Mouse (Mus musculus) C2C12 (cell line): ENCODE measurements at regions not wholly inside any gene's neighbourhood (a gene's known extent, or its start where the extent isn't known, plus 50 kb on each side); places are given as distances from the start of the nearest gene placed in this dataset.

Source experiments
- H3K27me3 ChIP-seq: one replicate; pipeline ENCODE4 v1.6.1; 2011; ENCODE audit not compliant: control insufficient read depth, insufficient read depth, insufficient read length
- H3K36me3 ChIP-seq: one replicate; pipeline ENCODE4 v1.6.1; 2011; ENCODE audit not compliant: control insufficient read depth, insufficient read depth
- H3K4me3 ChIP-seq: one replicate; pipeline ENCODE4 v1.5.1; 2011; ENCODE audit warnings: mild to moderate bottlenecking, control low read depth; ENCODE audit not compliant: poor library complexity, insufficient read depth, severe bottlenecking
- H3K79me2 ChIP-seq: one replicate; pipeline ENCODE4 v1.6.1; 2011; ENCODE audit not compliant: control insufficient read depth, insufficient read depth
- H3K79me3 ChIP-seq: one replicate; pipeline ENCODE4 v1.6.1; 2011; ENCODE audit warnings: low read depth, control low read depth
- H3ac ChIP-seq: one replicate; pipeline ENCODE3; 2011; ENCODE audit warnings: low read depth; ENCODE audit not compliant: control insufficient read depth, insufficient read length
- CEBPB ChIP-seq: IDR thresholded peaks from one replicate; pipeline ENCODE4 v1.6.1; 2011; ENCODE audit warnings: low read depth, mild to moderate bottlenecking, control low read depth, moderate library complexity
- CTCF ChIP-seq: IDR thresholded peaks from one replicate; pipeline ENCODE4 v1.5.1; 2011; ENCODE audit not compliant: control insufficient read depth, insufficient read depth, insufficient read length
- FOSL1 ChIP-seq: IDR thresholded peaks from one replicate; pipeline ENCODE4 v1.8.0; 2011; ENCODE audit warnings: mild to moderate bottlenecking, low read length; ENCODE audit not compliant: poor library complexity, insufficient read depth, severe bottlenecking
- MAX ChIP-seq: IDR thresholded peaks from one replicate; pipeline ENCODE4 v1.6.1; 2011; ENCODE audit warnings: mild to moderate bottlenecking, control low read depth
- MYOD1 ChIP-seq: IDR thresholded peaks from one replicate; pipeline ENCODE4 v1.6.1; 2011; ENCODE audit warnings: low read depth; ENCODE audit not compliant: control insufficient read depth, insufficient read length
- MYOG ChIP-seq: IDR thresholded peaks from one replicate; pipeline ENCODE4 v1.6.1; 2011; ENCODE audit not compliant: control insufficient read depth, insufficient read length; ENCODE audit errors: extremely low read depth
- USF1 ChIP-seq: IDR thresholded peaks from one replicate; pipeline ENCODE4 v1.6.1; 2011; ENCODE audit warnings: low read depth, mild to moderate bottlenecking, control low read depth, moderate library complexity

GRCm38 (mm10) chr4:44424831-44425704, 124.4 kb downstream of the Melk start:
- H3K79me2 ChIP-seq: no peaks in the 10 kb centered on the region
- TF ChIP-seq MAX (no peak), CEBPB (no peak), MYOG (no peak), MYOD1 (no peak), FOSL1 (no peak), USF1 (no peak), CTCF (no peak)
- H3ac ChIP-seq: no peak overlapping the region
- H3K27me3 ChIP-seq: peaks cover 57% of the 10 kb centered on the region
- H3K79me3 ChIP-seq: no peaks in the 10 kb centered on the region
- no peaks in the 10 kb centered on the region for H3K36me3 ChIP-seq
- no peak overlapping the region for H3K4me3 ChIP-seq

- peaks cover 12% of the 10 kb centered on the region for H3K27me3 ChIP-seq
- H3K4me3 ChIP-seq: no peak overlapping the region
- H3K79me3 ChIP-seq: no peaks in the 10 kb centered on the region
- H3K79me2 ChIP-seq: no peaks in the 10 kb centered on the region
- no peak overlapping the region for H3ac ChIP-seq
- no peak for TF ChIP-seq CEBPB
- TF ChIP-seq MYOG: no peak
- TF ChIP-seq MAX: no peak
- TF ChIP-seq MYOD1: no peak
- no peak for TF ChIP-seq FOSL1
- no peak for TF ChIP-seq USF1
- no peak for TF ChIP-seq CTCF
- H3K36me3 ChIP-seq: no peaks in the 10 kb centered on the region
These were observed 133.9 kb downstream of the Melk start for GRCm38 (mm10) chr4:44434593-44434992.

- no peak for TF ChIP-seq CTCF
- TF ChIP-seq USF1: no peak
- TF ChIP-seq MAX: no peak
- Histone ChIP-seq H3K79me2 (no peaks in the 10 kb centered on the region), H3ac (no peak overlapping the region)
These were observed 144.8 kb downstream of the Melk start for GRCm38 (mm10) chr4:44445511-44445910.

GRCm38 (mm10) chr4:44450881-44451532, 150.3 kb downstream of the Melk start:
- Histone ChIP-seq H3ac (no peak overlapping the region), H3K79me3 (no peaks in the 10 kb centered on the region), H3K4me3 (no peak overlapping the region), H3K27me3 (peaks cover 27% of the 10 kb centered on the region), H3K36me3 (no peaks in the 10 kb centered on the region), H3K79me2 (no peaks in the 10 kb centered on the region)
- TF ChIP-seq MYOD1 (no peak), USF1 (no peak), CTCF (no peak), CEBPB (no peak), MYOG (no peak), FOSL1 (no peak), MAX (no peak)

More at GRCm38 (mm10) chr4:44445511-44445910, 144.8 kb downstream of the Melk start:
- Histone ChIP-seq H3K79me3 (no peaks in the 10 kb centered on the region), H3K27me3 (peaks cover 38% of the 10 kb centered on the region), H3K4me3 (no peak overlapping the region), H3K36me3 (no peaks in the 10 kb centered on the region)

- Histone ChIP-seq H3ac (no peak overlapping the region), H3K79me2 (no peaks in the 10 kb centered on the region), H3K79me3 (no peaks in the 10 kb centered on the region), H3K27me3 (peaks cover 23% of the 10 kb centered on the region), H3K36me3 (no peaks in the 10 kb centered on the region), H3K4me3 (no peak overlapping the region)
- TF ChIP-seq CEBPB: no peak
These were observed 151.5 kb downstream of the Melk start for GRCm38 (mm10) chr4:44452043-44452618.

GRCm38 (mm10) chr4:44453552-44453951, 152.9 kb downstream of the Melk start:
- Histone ChIP-seq H3K79me2 (no peaks in the 10 kb centered on the region), H3ac (no peak overlapping the region), H3K79me3 (no peaks in the 10 kb centered on the region), H3K4me3 (no peak overlapping the region), H3K36me3 (no peaks in the 10 kb centered on the region), H3K27me3 (peaks cover 18% of the 10 kb centered on the region)
- TF ChIP-seq MYOD1 (no peak), MYOG (no peak), CTCF (no peak), FOSL1 (no peak), MAX (no peak), USF1 (no peak), CEBPB (no peak)
